Mouse (Mus musculus): ENCODE data around the gene Dnajb13.

Dnajb13 gene

GRCm38 (mm10) chr7:100506494-100506893 lies 8.3 kb downstream of the Dnajb13 start:
- DNase-seq (ENCODE audit: low read depth): no peak

GRCm38 (mm10) chr7:100504740-100505487 lies 9.8 kb downstream of the Dnajb13 start:
- DNase-seq (ENCODE audit: low read depth): no peak

- no peak for DNase-seq (ENCODE audit: low read depth)
These were observed 11.7 kb downstream of the Dnajb13 start for GRCm38 (mm10) chr7:100503076-100503475.

- DNase-seq (ENCODE audit: low read depth): no peak
These were observed 12.3 kb downstream of the Dnajb13 start for GRCm38 (mm10) chr7:100502374-100502922.

- DNase-seq (ENCODE audit: low read depth): no peak
These were observed 12.9 kb downstream of the Dnajb13 start for GRCm38 (mm10) chr7:100501844-100502373.

- no peak for DNase-seq (ENCODE audit: low read depth)
These were observed 13.5 kb downstream of the Dnajb13 start for GRCm38 (mm10) chr7:100501027-100501843.

DNA sequence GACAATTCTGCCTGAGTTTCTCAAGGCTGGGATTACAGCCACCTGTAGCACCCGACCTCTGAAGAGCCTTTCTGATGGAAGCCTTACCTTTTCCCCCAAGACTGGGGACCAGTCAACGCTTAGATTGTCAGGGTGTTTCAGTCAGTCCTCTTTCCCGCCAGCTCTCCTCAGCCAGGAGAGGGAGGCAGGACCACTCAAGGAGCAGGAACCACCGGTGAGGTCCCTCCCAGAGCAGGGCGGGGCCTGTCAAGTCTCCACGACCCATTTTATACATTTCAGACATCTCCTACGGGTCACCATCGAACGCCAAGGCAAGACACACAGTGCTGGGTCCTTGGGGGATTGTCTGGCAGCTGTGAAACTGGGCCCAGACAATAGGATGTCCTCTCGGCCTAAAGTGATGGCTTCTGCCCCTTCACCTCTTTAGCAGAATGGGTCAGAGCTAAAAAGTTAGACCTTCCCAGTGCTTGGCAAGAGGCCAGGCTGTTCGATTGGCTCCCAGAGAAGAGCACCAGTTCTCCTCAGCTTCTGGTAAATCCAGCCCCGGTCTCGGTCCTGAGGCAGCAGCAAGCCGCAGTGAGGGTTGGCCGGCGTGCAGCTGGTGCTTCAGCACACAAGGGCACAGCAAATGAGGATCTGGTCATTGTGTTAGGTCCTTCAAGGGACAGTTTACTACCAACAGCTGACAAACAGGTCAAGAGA lies 14.3 kb downstream of the Dnajb13 start:
- no peak for DNase-seq (ENCODE audit: low read depth)

DNA sequence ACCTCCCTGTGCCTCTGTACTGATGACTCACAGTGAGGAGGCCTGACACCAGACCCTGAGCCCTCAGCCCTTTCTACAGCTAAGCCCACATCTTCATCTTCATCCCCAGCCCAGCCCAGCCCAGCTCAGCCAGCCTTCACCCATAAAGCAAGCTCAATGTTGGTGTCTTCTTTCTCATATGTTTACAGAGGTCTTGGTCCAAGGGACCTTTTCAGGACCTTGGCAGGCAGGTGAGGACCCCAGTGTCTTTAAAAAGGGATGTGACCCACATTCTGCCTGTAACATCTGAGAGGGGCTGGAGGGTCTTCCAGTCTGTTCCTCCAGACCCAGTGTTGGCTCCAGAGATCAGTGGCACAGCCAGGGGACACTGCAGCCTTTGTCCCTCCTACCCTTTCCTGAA lies 15.3 kb downstream of the Dnajb13 start:
- DNase-seq (ENCODE audit: low read depth): no peak

DNA sequence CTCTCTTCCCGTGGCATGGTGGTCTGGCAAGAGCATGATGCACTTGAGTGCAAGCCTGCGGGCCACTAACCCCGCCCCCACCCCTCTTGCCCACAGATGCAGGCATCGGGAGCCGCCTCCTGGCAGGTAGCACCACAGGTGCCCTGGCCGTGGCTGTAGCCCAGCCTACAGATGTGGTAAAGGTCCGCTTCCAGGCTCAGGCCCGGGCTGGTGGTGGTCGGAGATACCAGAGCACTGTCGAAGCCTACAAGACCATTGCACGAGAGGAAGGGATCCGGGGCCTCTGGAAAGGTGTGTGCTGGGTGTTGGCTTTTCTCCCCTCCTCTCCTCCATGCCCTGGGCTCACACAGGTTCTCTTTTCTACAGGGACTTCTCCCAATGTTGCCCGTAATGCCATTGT lies 16.8 kb downstream of the Dnajb13 start:
- no peak for DNase-seq (ENCODE audit: low read depth)

GRCm38 (mm10) chr7:100497402-100497801 lies 17.4 kb downstream of the Dnajb13 start:
- no peak for DNase-seq (ENCODE audit: low read depth)

DNA sequence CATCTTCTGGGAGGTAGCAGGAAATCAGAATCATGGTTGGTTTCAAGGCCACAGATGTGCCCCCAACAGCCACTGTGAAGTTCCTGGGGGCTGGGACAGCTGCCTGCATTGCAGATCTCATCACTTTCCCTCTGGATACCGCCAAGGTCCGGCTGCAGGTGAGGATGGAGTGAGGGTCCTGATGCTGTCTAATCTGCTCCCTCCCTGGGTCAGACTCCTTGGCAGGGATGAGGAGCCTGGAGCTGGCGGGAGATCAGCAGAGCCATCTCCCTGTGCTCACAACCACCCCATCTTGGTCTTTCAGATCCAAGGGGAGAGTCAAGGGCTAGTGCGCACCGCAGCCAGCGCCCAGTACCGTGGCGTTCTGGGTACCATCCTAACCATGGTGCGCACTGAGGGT lies 18.0 kb downstream of the Dnajb13 start:
- DNase-seq (ENCODE audit: low read depth): no peak

DNA sequence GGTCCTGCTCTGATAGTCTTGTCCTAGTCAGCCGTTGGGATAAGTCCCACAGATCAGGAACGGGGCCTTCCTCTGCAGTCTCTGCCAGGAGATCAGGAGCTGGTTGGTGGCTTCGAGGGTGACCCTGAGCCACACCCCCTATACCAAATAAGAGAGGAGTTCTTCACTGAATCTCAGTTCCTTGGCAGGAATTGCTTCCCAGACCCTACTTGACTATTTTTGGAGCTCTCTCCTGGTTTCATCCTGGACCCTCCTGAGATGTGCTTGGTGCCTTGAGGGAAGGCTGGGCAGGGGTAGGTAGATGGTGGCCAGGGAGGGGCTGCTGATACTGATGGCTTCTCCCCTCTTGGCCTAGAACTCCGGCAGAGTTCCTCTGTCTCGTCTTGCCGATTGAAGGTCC lies 18.4 kb downstream of the Dnajb13 start:
- no peak for DNase-seq (ENCODE audit: low read depth)

DNA sequence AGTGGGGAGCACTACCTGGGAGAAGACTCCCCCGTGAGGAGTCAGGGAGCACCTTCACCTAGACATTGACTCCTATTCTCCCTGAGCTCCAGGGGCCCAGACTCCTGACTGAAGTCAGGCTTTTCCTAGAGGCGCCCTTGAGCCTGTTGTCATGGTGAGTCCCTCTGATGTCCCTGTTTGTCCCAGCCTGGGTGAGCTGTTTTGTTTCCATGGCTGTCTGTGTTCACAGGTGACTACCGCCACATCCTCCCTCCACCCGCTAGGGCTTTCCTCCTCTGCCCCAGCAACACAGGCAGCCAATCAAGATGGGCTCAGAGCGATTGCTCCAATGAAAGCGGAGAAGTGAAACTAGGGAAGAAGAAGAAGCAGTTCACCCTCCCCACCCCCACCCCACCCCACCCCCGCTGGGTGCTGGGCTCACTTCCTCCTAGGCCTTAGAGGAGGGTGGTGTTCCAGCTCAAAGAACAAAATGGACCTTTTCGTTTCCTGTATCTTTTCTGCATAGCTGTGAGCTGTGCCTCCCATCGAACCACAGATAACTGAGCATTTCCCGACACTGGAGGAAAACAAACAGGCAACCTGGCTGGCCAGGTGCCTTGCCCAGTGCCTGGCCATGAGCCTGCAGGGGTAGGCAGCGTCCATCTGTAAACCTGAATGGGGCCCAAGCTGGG lies 19.0 kb downstream of the Dnajb13 start:
- peak; percentile 81 for DNase-seq (ENCODE audit: low read depth)

GRCm38 (mm10) chr7:100495042-100495441 lies 19.7 kb downstream of the Dnajb13 start:
- DNase-seq (ENCODE audit: low read depth): no peak

- no peak for DNase-seq (ENCODE audit: low read depth)
These were observed 20.3 kb downstream of the Dnajb13 start for GRCm38 (mm10) chr7:100494415-100494831.

DNA sequence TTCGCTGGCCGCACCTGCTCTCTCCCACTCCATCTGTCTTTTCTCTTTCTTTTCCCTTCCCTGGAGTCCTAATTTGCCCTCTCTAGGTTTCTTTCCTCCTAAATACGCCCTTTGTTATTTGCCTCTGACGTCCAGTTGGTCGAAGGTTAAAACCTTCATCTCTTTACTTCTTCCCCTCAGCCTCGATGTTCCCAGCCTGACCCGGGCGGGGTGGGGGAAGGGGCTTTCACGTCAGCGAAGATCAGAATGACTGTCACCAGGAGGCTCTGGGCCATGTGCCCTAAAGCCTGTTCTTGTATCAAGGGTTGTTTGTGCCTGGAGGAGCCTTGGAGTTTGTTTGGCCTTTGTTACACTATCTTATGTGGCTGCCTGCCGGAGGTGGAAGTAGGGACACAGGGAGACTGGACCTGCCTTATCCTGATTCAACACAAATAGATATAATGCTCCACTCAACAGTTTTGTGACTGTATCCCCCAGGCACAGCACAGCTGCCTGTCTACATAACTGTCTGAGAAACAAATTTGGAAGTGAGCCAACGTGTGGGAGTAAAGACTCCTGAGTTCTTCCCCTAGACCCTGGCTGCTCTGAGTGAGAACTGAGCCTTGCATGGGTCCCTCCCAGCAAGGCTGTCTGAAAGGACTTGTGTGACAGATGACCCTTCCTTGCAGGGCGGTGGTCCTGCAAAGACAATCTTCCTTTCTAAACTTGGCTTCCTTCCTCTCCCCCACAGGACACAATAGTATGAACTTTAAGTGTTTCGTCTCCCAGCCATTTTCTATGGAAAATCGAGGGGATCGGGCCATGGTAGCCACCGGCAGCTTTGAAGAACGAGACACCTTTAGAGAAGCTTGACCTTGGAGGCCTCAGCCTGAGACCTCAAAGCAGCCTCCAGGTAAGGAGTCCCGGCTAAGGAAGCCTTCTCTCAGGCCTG lies 21.0 kb downstream of the Dnajb13 start:
- DNase-seq (ENCODE audit: low read depth): no peak

DNA sequence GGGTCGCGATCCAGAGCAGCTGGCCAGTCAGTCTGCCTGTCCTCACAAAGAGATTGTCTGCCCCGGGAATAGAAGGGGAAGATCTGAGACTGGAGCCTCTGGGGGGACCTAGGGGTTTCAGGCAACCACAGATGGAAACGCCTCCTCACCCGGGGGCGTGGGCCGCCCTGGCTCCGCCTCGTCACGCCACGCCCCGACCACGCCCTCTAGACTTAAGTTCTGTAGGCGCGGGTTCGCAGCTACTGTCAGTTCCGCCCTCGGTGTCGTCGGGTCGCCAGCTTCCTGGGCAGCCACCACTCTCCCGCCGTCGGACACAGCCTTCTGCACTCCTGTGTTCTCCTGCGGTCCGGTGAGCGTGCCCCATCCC lies 21.7 kb downstream of the Dnajb13 start, which contains the start of gene Ucp2:
Gene Ucp2 (plus strand): TSS at position 221 of the 367 bp plus-strand sequence.
- DNase-seq (ENCODE audit: low read depth): peak; percentile 90

DNA sequence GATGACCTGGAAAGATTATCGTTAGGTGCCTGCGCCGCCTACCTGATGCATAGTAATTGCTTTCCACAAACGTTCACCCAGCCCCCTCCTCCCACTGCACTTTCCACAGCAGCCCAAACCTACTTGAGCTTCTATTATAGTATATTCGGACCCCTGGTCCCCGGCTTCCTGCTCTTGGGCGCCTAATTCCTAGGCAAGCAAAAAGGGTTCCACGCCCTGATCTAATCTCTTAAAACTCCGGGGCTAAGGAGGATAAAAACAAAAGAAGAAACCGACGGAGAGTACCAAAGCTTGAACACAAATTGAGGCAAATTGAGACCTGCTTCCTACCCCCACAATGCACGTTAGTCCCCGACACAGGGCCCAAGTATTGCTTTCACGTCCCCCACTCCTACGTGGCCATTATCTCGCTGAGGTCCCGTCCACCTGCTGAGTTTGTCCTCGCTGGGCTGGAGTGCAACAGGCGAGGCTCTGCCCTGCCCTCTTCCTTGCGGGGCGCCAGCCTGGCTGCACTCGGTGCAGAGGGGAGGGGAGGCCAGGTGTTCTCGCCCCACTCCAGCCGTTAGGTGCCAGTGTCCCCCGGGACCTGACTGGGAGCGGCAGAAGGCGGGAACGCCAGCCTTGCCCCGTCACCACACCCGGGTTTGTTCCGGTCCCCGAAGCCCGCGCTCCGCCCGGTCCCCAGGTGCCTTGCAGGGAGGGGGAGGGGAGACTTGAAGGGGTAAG lies 22.2 kb downstream of the Dnajb13 start:
- no peak for DNase-seq (ENCODE audit: low read depth)

- no peak for DNase-seq (ENCODE audit: low read depth)
These were observed 26.2 kb downstream of the Dnajb13 start for GRCm38 (mm10) chr7:100488474-100489048.
